Comparison of ENCODE assay signal across 12 mouse cellular contexts in genomic region chr15:78863852-78864253, GRCm38 (mm10). TPM values are rescaled to one million over a fixed set of nuclear protein-coding genes. Genes with fewer than 3 reads are reported as not detected.
DNase-seq lines count a peak whose midpoint lies in the region; ATAC-seq and TF ChIP-seq lines count a peak whose summit lies in the region.
"Had no signal": no experiment of that assay in that cellular context is flagged by ENCODE, and none has a peak within 500 bp of the region (broad histone marks: within the 10 kb centered on the region; RNA-seq: fewer than 3 reads in every experiment).

No protein-coding gene starts in this region.

- ATAC-seq in liver, postnatal 0 days = peak; percentile 26; the same call in 1 of the 2 replicates
- ATAC-seq in forebrain, embryonic 11.5 days (replicated peaks; ENCODE audit: low FRiP score) = no peak
- ATAC-seq: midbrain, embryonic 13.5 days had no signal

- TF ChIP-seq EP300 in liver, postnatal 0 days (IDR thresholded peaks at IDR 0.05; ENCODE audit: low read depth) = no peak

- H3K4me3 ChIP-seq in bone marrow macrophage, adult 2 months (ENCODE audit: insufficient read depth, low read length) = peak overlapping the region; percentile 51
- H3K4me3 ChIP-seq in liver, postnatal 0 days (ENCODE audit: low read depth, low read length) = no peak overlapping the region
- no peak overlapping the region for H3K4me3 ChIP-seq in forebrain, embryonic 11.5 days (ENCODE audit: low read depth, low read length)
- H3K4me3 ChIP-seq: midbrain, embryonic 13.5 days had no signal

- H3K9ac ChIP-seq in liver, postnatal 0 days (replicated peaks) = no peak overlapping the region
- no peak overlapping the region for H3K9ac ChIP-seq in forebrain, embryonic 11.5 days (ENCODE audit: low read length)
- H3K9ac ChIP-seq: midbrain, embryonic 13.5 days had no signal

- no peaks in the 10 kb centered on the region for H3K9me3 ChIP-seq in liver, postnatal 0 days (ENCODE audit: low read length)
- H3K9me3 ChIP-seq in forebrain, embryonic 11.5 days (ENCODE audit: control insufficient read depth, low read length) = no peaks in the 10 kb centered on the region
- H3K9me3 ChIP-seq: midbrain, embryonic 13.5 days had no signal

- peaks cover 44% of the 10 kb centered on the region for H3K4me1 ChIP-seq in bone marrow macrophage, adult 2 months (ENCODE audit: control insufficient read depth, insufficient read depth, low read length)
- peaks cover 18% of the 10 kb centered on the region for H3K4me1 ChIP-seq in liver, postnatal 0 days (ENCODE audit: insufficient read depth)
- H3K4me1 ChIP-seq in forebrain, embryonic 11.5 days (replicated peaks; ENCODE audit: control insufficient read depth, insufficient read depth, low read length) = no peaks in the 10 kb centered on the region

- peak overlapping the region; percentile 82 for H3K27ac ChIP-seq in bone marrow macrophage, adult 2 months (ENCODE audit: insufficient read depth, low read depth, low read length)
- peak overlapping the region; percentile 57 for H3K27ac ChIP-seq in liver, postnatal 0 days (ENCODE audit: low read depth)
- H3K27ac ChIP-seq in forebrain, embryonic 11.5 days (ENCODE audit: low read depth, low read length) = no peak overlapping the region
- H3K27ac ChIP-seq: midbrain, embryonic 13.5 days had no signal

- 41% methylated on average over 13 of the region's 13 CpGs for WGBS in liver, postnatal 0 days (ENCODE audit: insufficient replicate concordance)
- WGBS in forebrain, embryonic 11.5 days = 37% methylated on average over 13 of the region's 13 CpGs

- H3K36me3 ChIP-seq in liver, postnatal 0 days (replicated peaks; ENCODE audit: insufficient read depth, low read length) = no peaks in the 10 kb centered on the region
- H3K36me3 ChIP-seq in forebrain, embryonic 11.5 days (ENCODE audit: control insufficient read depth, insufficient read depth, low read length) = no peaks in the 10 kb centered on the region
- H3K36me3 ChIP-seq: midbrain, embryonic 13.5 days had no signal

- H3K4me2 ChIP-seq in liver, postnatal 0 days (ENCODE audit: low read depth, low read length) = peak overlapping the region; percentile 29; the same call in 1 of the 2 replicates
- no peak overlapping the region for H3K4me2 ChIP-seq in forebrain, embryonic 11.5 days (ENCODE audit: low read depth, low read length, severe bottlenecking)
- H3K4me2 ChIP-seq: midbrain, embryonic 13.5 days had no signal

- no peak for TF ChIP-seq CTCF in bone marrow macrophage, adult 2 months (IDR thresholded peaks at IDR 0.05; ENCODE audit: low read depth, low read length)
- no peak for TF ChIP-seq CTCF in liver, postnatal 0 days (IDR thresholded peaks at IDR 0.05; ENCODE audit: low read depth)

- TF ChIP-seq POLR2A in bone marrow macrophage, adult 2 months (IDR thresholded peaks at IDR 0.05; ENCODE audit: borderline replicate concordance, low read depth, low read length) = no peak

- DNase-seq in kidney, postnatal 4 days = peak; percentile 70 to 81
- DNase-seq in kidney, postnatal 14 days = no peak
- DNase-seq in liver, postnatal 0 days = no peak
- peak; percentile 53 for DNase-seq in thymus, postnatal 0 days (ENCODE audit: low spot score)
- no peak for DNase-seq in heart, adult 9 months (ENCODE audit: low spot score in 2 of 2)
- no peak for DNase-seq in forebrain, embryonic 11.5 days (ENCODE audit: low spot score)
- DNase-seq: gastrocnemius, postnatal 10 days had no signal

- no peaks in the 10 kb centered on the region for H3K27me3 ChIP-seq in liver, postnatal 0 days (ENCODE audit: insufficient read depth, low read length)
- no peaks in the 10 kb centered on the region for H3K27me3 ChIP-seq in forebrain, embryonic 11.5 days (ENCODE audit: control insufficient read depth, insufficient read depth, low read length)
- H3K27me3 ChIP-seq: midbrain, embryonic 13.5 days had no signal

RNA-seq across cellular contexts. Expression of gene Lgals2, which starts 8.5 kb away (rescaled TPM):
- polyA plus RNA-seq in bone marrow macrophage, adult 2 months (2012; ENCODE audit: insufficient read depth, insufficient read length, missing spikeins) = not detected in 2 replicates
- polyA plus RNA-seq in liver, postnatal 0 days (2015; fragmentation: Nextera tagmentation; extraction: Ambion mirVana) = 3.4 TPM in 2 replicates
- 3.3 and 5.1 TPM in 2 replicates for polyA plus RNA-seq in thymus, postnatal 0 days (2015; fragmentation: Nextera tagmentation; extraction: Ambion mirVana)
- not detected in 2 replicates for polyA plus RNA-seq in forebrain, embryonic 11.5 days (2014; fragmentation: Nextera tagmentation; extraction: Ambion mirVana)
- polyA plus RNA-seq: embryonic facial prominence, embryonic 11.5 days; hindbrain, embryonic 11.5 days; midbrain, embryonic 13.5 days had no signal

RNA-seq across cellular contexts. Expression of gene Gga1, which starts 13.1 kb away (rescaled TPM):
- polyA plus RNA-seq in bone marrow macrophage, adult 2 months (2012; ENCODE audit: insufficient read depth, insufficient read length, missing spikeins) = 68.7 and 76.5 TPM in 2 replicates
- polyA plus RNA-seq in liver, postnatal 0 days (2015; fragmentation: Nextera tagmentation; extraction: Ambion mirVana) = 12.9 and 14.8 TPM in 2 replicates
- 42.4 and 42.5 TPM in 2 replicates for polyA plus RNA-seq in thymus, postnatal 0 days (2015; fragmentation: Nextera tagmentation; extraction: Ambion mirVana)
- polyA plus RNA-seq in forebrain, embryonic 11.5 days (2014; fragmentation: Nextera tagmentation; extraction: Ambion mirVana) = 45.0 and 47.8 TPM in 2 replicates

RNA-seq across cellular contexts. Expression of gene Cdc42ep1, which starts 21.4 kb away (rescaled TPM):
- polyA plus RNA-seq in bone marrow macrophage, adult 2 months (2012; ENCODE audit: insufficient read depth, insufficient read length, missing spikeins) = 0.31 and 0.36 TPM in 2 replicates
- 12.6 and 19.8 TPM in 2 replicates for polyA plus RNA-seq in liver, postnatal 0 days (2015; fragmentation: Nextera tagmentation; extraction: Ambion mirVana)
- polyA plus RNA-seq in thymus, postnatal 0 days (2015; fragmentation: Nextera tagmentation; extraction: Ambion mirVana) = 3.9 and 4.0 TPM in 2 replicates
- polyA plus RNA-seq in forebrain, embryonic 11.5 days (2014; fragmentation: Nextera tagmentation; extraction: Ambion mirVana) = 9.6 and 10.4 TPM in 2 replicates

RNA-seq across cellular contexts. Expression of gene Gm49510, which starts 35.6 kb away (rescaled TPM):
- not detected in 2 replicates for polyA plus RNA-seq in bone marrow macrophage, adult 2 months (2012; ENCODE audit: insufficient read depth, insufficient read length, missing spikeins)
- 0.07 TPM in 1 of 2 replicates, not detected in the other for polyA plus RNA-seq in liver, postnatal 0 days (2015; fragmentation: Nextera tagmentation; extraction: Ambion mirVana)
- 0.10 and 0.32 TPM in 2 replicates for polyA plus RNA-seq in thymus, postnatal 0 days (2015; fragmentation: Nextera tagmentation; extraction: Ambion mirVana)
- 0.13 TPM in 1 of 2 replicates, not detected in the other for polyA plus RNA-seq in forebrain, embryonic 11.5 days (2014; fragmentation: Nextera tagmentation; extraction: Ambion mirVana)
- polyA plus RNA-seq: testis, adult 2 months had no signal

RNA-seq across cellular contexts. Expression of gene Sh3bp1, which starts 35.7 kb away (rescaled TPM):
- polyA plus RNA-seq in bone marrow macrophage, adult 2 months (2012; ENCODE audit: insufficient read depth, insufficient read length, missing spikeins) = 158 and 180 TPM in 2 replicates
- polyA plus RNA-seq in liver, postnatal 0 days (2015; fragmentation: Nextera tagmentation; extraction: Ambion mirVana) = 7.4 and 8.2 TPM in 2 replicates
- polyA plus RNA-seq in thymus, postnatal 0 days (2015; fragmentation: Nextera tagmentation; extraction: Ambion mirVana) = 27.7 and 39.1 TPM in 2 replicates
- 15.8 and 17.3 TPM in 2 replicates for polyA plus RNA-seq in forebrain, embryonic 11.5 days (2014; fragmentation: Nextera tagmentation; extraction: Ambion mirVana)

Comparison
In these comparisons a context has a peak if more than half of its experiments do, and no peak if none do; other contexts are left out.
1. DNase-seq: peak in kidney, postnatal 4 days (2 of 2) and thymus, postnatal 0 days (single experiment); none in kidney, postnatal 14 days (single experiment), liver, postnatal 0 days (single experiment), heart, adult 9 months (0 of 2) and forebrain, embryonic 11.5 days (single experiment).